In the genomic region with DNA sequence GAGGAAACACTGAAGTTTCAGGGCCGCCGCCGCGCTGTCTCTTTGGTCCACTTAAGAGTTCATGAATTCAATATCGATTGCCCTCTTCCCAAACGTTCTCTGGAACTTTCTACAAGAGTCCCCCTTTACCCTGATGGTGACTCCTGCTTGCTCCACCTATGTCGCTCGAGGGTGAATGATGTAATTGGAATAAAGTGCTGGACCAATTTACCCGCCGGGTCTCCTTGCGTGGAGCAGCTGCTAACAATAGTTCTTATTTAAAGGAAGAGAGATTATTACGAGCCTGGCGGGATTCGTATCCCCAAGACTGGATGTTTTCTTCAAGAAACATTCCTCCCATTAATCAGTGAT, we compare ENCODE assay signal across 8 mouse cellular contexts. TPM values are rescaled to one million over a fixed set of nuclear protein-coding genes. Genes with fewer than 3 reads are reported as not detected.
DNase-seq lines count a peak whose midpoint lies in the region; ATAC-seq and TF ChIP-seq lines count a peak whose summit lies in the region.

TSS of gene Myl12a (minus strand) at position 135 of the 351 bp plus-strand sequence.

- peak within 1 kb of the TSS; percentile 76 for H3K9ac ChIP-seq in midbrain, embryonic 14.5 days (replicated peaks; ENCODE audit: low read length)

- DNase-seq in layer of hippocampus, adult 2 months (ENCODE audit: low spot score in 2 of 2) = no peak
- no peak for DNase-seq in layer of hippocampus, adult 9-11 months
- no peak for DNase-seq in brain, embryonic 14.5 days (ENCODE audit: low read depth)
- no peak for DNase-seq in layer of hippocampus, postnatal 14 days (ENCODE audit: low spot score in 2 of 2)
- no peak for DNase-seq in midbrain, embryonic 14.5 days
- no peak for DNase-seq in urinary bladder, postnatal 14 days (ENCODE audit: low spot score)
- no peak for DNase-seq in frontal cortex, postnatal 10 days (ENCODE audit: low spot score in 2 of 2)

- H3K4me3 ChIP-seq in layer of hippocampus, adult 2 months = peak within 1 kb of the TSS; percentile 71
- H3K4me3 ChIP-seq in midbrain, embryonic 14.5 days (replicated peaks; ENCODE audit: low read depth, low read length) = peak within 1 kb of the TSS; percentile 85

- peaks cover 6% of the 10 kb centered on the region; the same call in 1 of the 2 replicates for H3K4me1 ChIP-seq in midbrain, embryonic 14.5 days (ENCODE audit: control insufficient read depth, insufficient read depth, low read length)

- ATAC-seq in granulocyte monocyte progenitor cell, adult 5-6 weeks (replicated peaks; ENCODE audit: poor library complexity, severe bottlenecking) = peak; percentile 8
- no peak; the same call in 1 of the 2 replicates for ATAC-seq in midbrain, embryonic 14.5 days (ENCODE audit: low FRiP score, low TSS enrichment)

- H3K4me2 ChIP-seq in midbrain, embryonic 14.5 days (ENCODE audit: low read length) = peak within 1 kb of the TSS; percentile 80

- no peak for TF ChIP-seq CTCF in layer of hippocampus, adult 2 months (conservative IDR thresholded peaks at IDR 0.05)
- TF ChIP-seq CTCF in brain, embryonic 14.5 days (IDR thresholded peaks at IDR 0.05; ENCODE audit: borderline replicate concordance, extremely low read depth, insufficient read depth, insufficient read length) = no peak

- 13% methylated on average over 14 of the region's 14 CpGs for WGBS in midbrain, embryonic 14.5 days

- H3K9me3 ChIP-seq in midbrain, embryonic 14.5 days (ENCODE audit: control insufficient read depth, low read length) = no peaks in the 10 kb centered on the region

- no peak for TF ChIP-seq POLR2A in brain, embryonic 14.5 days (IDR thresholded peaks at IDR 0.05; ENCODE audit: borderline replicate concordance, extremely low read depth, insufficient read depth, insufficient read length, poor library complexity, severe bottlenecking)

- no peaks in the 10 kb centered on the region for H3K27me3 ChIP-seq in midbrain, embryonic 14.5 days (ENCODE audit: control insufficient read depth, insufficient read depth, low read length)

- no peaks in the 10 kb centered on the region for H3K36me3 ChIP-seq in midbrain, embryonic 14.5 days (ENCODE audit: control insufficient read depth, insufficient read depth, low read length)

- H3K27ac ChIP-seq in layer of hippocampus, adult 2 months = peak within 1 kb of the TSS; percentile 100
- peak within 1 kb of the TSS; percentile 96 for H3K27ac ChIP-seq in midbrain, embryonic 14.5 days (replicated peaks; ENCODE audit: low read depth, low read length)

RNA-seq across cellular contexts. Expression of gene Myl12a, which starts in this region (rescaled TPM):
- 10 to 100 TPM; 38.9 to 41.1 TPM for total RNA-seq in layer of hippocampus, adult 2 months (2021)
- polyA plus RNA-seq in brain, embryonic 14.5 days (2012; rRNA removed) = 77.6 and 83.0 TPM in 2 replicates
- 226 and 321 TPM in 2 replicates for total RNA-seq in granulocyte monocyte progenitor cell, adult 5-6 weeks (2014; fragmentation: Nextera tagmentation)
- 159 and 194 TPM in 2 replicates for total RNA-seq in granulocyte monocyte progenitor cell, adult 5-6 weeks (2017)
- 10 to 100 TPM; 52.0 to 59.0 TPM for total RNA-seq in layer of hippocampus, postnatal 14 days (2021)
- polyA plus RNA-seq in midbrain, embryonic 14.5 days (2014; fragmentation: Nextera tagmentation; extraction: Ambion mirVana) = 72.1 and 109 TPM in 2 replicates
